Mouse (Mus musculus): Measurements from ENCODE around the gene Large2.

DNA sequence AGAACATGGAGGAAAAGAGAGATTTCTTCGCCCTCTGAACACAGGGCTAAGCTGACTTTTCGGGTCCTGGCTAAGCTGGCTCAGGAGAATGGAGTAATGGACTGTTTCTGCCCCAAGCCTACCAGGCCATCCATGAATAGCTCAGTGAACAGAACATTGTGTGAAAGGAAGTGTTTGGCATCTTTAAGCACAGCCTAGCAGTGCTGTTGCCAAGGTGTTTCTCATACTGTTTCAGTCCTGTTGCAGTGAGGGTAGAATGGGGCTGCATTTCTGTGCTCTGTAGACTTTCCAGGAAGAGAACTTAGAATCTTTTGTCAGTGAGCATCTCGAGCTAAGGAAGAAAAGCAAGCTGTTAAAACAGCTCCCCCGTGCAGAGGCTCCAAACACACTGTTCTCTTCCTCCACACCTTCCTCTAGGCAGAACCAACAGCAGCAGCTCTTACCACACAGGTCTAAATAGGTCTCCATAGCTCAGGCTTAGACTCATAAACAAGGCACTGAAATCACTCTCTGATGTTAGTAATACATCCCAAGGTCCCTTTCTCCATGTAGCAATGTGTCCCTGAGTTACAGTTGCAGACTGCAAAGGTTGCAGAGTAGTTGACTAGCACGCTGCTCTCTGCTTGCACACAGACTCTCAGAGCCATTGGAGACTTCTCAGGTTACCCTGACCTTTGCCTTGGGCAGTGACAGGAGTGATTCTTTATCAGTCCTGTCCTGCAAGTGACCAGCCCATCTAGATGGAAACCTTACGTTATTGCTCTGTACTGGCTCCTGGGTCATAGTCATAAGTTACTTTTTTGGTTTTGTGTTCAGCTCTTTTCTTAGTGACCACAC, 24.9 kb downstream of the Large2 start:
- TF ChIP-seq CTCF (conservative IDR thresholded peaks at IDR 0.05 in 1 of 2, IDR thresholded peaks at IDR 0.05 in 1 of 2; ENCODE audit: low read depth in 2 of 2, low read length in 2 of 2): no peak
- no peak for TF ChIP-seq EP300 (IDR thresholded peaks at IDR 0.05; ENCODE audit: low read length)
- TF ChIP-seq RCOR1 (conservative IDR thresholded peaks at IDR 0.05; ENCODE audit: low read depth, low read length): no peak
- TF ChIP-seq SMC3 (IDR thresholded peaks at IDR 0.05; ENCODE audit: low read depth, low read length): no peak
- no peak for TF ChIP-seq GABPA (IDR thresholded peaks at IDR 0.05; ENCODE audit: insufficient replicate concordance, low read depth, low read length)
- no peak for TF ChIP-seq UBTF (IDR thresholded peaks at IDR 0.05; ENCODE audit: low read depth, low read length)
- TF ChIP-seq BHLHE40 (IDR thresholded peaks at IDR 0.05; ENCODE audit: low read depth, low read length): no peak
- no peak for TF ChIP-seq TCF12 (IDR thresholded peaks at IDR 0.05; ENCODE audit: low read depth, low read length)
- no peak for TF ChIP-seq MYC (IDR thresholded peaks at IDR 0.05; ENCODE audit: low read depth, low read length)
- no peak for TF ChIP-seq POLR2A (IDR thresholded peaks at IDR 0.05; ENCODE audit: low read depth, low read length)
- TF ChIP-seq ZC3H11A (IDR thresholded peaks at IDR 0.05; ENCODE audit: low read depth, low read length): no peak
- TF ChIP-seq USF2 (conservative IDR thresholded peaks at IDR 0.05; ENCODE audit: low read depth, low read length): no peak
- no peak for TF ChIP-seq NRF1 (IDR thresholded peaks at IDR 0.05; ENCODE audit: low read depth, low read length)
- no peak for TF ChIP-seq KAT2A (IDR thresholded peaks at IDR 0.05; ENCODE audit: insufficient replicate concordance, low read length)
